Mouse (Mus musculus): Measurements from ENCODE around the gene Ppp1r10. TPM values are rescaled to one million over a fixed set of nuclear protein-coding genes. Genes with fewer than 3 reads are reported as not detected.

The Ppp1r10 gene
- total RNA-seq, 2 experiments from 2014 or later: 23.2 to 43.9 TPM

Small RNA genes lying within 50 kb of the gene (microRNA-seq; reads per million reads assigned to microRNA genes)
- not detected for gene Gm28033
- gene Mir1894: not detected
- gene Mir877: 32.4 reads per million, percentile 44 among the genes with 10 or more reads in this experiment

Other genes starting within 250 kb of the Ppp1r10 start
- 10 to 100 TPM in 1 of 2 experiments, 1 to 10 TPM in 1; 9.8 to 13.7 TPM for gene Vars2, start 248.8 kb upstream of the Ppp1r10 start, total RNA-seq (2021)
- 10 to 100 TPM; 17.7 to 18.9 TPM for gene Gtf2h4, start 242.7 kb upstream of the Ppp1r10 start, total RNA-seq (2021)
- 10 to 100 TPM; 12.4 to 17.1 TPM for gene Ddr1, start 211.8 kb upstream of the Ppp1r10 start, total RNA-seq (2021)
- gene Ier3, start 94.8 kb upstream of the Ppp1r10 start, total RNA-seq (2021): 1 to 10 TPM; 7.1 to 8.0 TPM
- gene Flot1, start 93.2 kb upstream of the Ppp1r10 start, total RNA-seq (2021): 10 to 100 TPM; 58.1 to 61.3 TPM
- gene Tubb5, start 78.1 kb upstream of the Ppp1r10 start, total RNA-seq (2021): 10 to 100 TPM; 25.7 to 34.7 TPM
- gene Mdc1, start 74.9 kb upstream of the Ppp1r10 start, total RNA-seq (2021): 1 to 10 TPM; 4.2 to 6.7 TPM
- 1 to 10 TPM in 1 of 2 experiments, under 1 TPM in 1; 0.68 to 1.5 TPM for gene Nrm, start 55.1 kb upstream of the Ppp1r10 start, total RNA-seq (2021)
- gene Ppp1r18, start 50.8 kb upstream of the Ppp1r10 start, total RNA-seq (2021): 1 to 10 TPM; 4.1 to 5.8 TPM
- gene Dhx16, start 36.6 kb upstream of the Ppp1r10 start, total RNA-seq (2021): 10 to 100 TPM; 11.7 to 14.1 TPM
- gene 2310061I04Rik, start 19.0 kb upstream of the Ppp1r10 start, total RNA-seq (2021): 10 to 100 TPM; 78.6 to 79.3 TPM
- gene Atat1, start 6.4 kb upstream of the Ppp1r10 start, total RNA-seq (2021): 1 to 10 TPM; 3.9 to 4.8 TPM
- gene Mrps18b, start within 50 bp of the Ppp1r10 start, total RNA-seq (2021): 10 to 100 TPM; 61.6 to 62.4 TPM
- gene Abcf1, start 53.3 kb downstream of the Ppp1r10 start, total RNA-seq (2021): 10 to 100 TPM; 73.4 to 74.3 TPM
- 10 to 100 TPM; 20.2 to 26.0 TPM for gene Gnl1, start 63.4 kb downstream of the Ppp1r10 start, total RNA-seq (2021)
- gene Prr3, start 63.8 kb downstream of the Ppp1r10 start, total RNA-seq (2021): 1 to 10 TPM; 2.1 to 3.2 TPM
- gene H2-T24, start 104.1 kb downstream of the Ppp1r10 start, total RNA-seq (2021): 1 to 10 TPM in 1 of 2 experiments, under 1 TPM in 1; 0.98 to 1.5 TPM
- 1 to 10 TPM; 7.0 to 9.4 TPM for gene H2-T23, start 116.4 kb downstream of the Ppp1r10 start, total RNA-seq (2021)
- gene H2-T22, start 126.3 kb downstream of the Ppp1r10 start, total RNA-seq (2021): 10 to 100 TPM in 1 of 2 experiments, 1 to 10 TPM in 1; 7.9 to 15.7 TPM
- gene Gm6034, start 126.5 kb downstream of the Ppp1r10 start, total RNA-seq (2021): not detected
- 1 to 10 TPM; 1.4 to 3.2 TPM for gene Gm11127, start 141.9 kb downstream of the Ppp1r10 start, total RNA-seq (2021)
- not detected for gene Gm19684, start 205.2 kb downstream of the Ppp1r10 start, total RNA-seq (2021)
- gene Gm7030, start 213.0 kb downstream of the Ppp1r10 start, total RNA-seq (2021): not detected